Mouse (Mus musculus) right cerebral cortex, adult 18-20 months (tissue): Measurements from ENCODE around the gene Usmg5.
"Not testable (repeated sequence)": the region's sequence is repeated elsewhere in the genome, so short reads cannot be mapped to it uniquely, and the experiment has no call there.

ENCODE experiments used
- DNase-seq: peaks from one replicate; pipeline ENCODE4 v3.0.0; 2022; ENCODE audit warnings: mixed read lengths

The Usmg5 gene

DNA sequence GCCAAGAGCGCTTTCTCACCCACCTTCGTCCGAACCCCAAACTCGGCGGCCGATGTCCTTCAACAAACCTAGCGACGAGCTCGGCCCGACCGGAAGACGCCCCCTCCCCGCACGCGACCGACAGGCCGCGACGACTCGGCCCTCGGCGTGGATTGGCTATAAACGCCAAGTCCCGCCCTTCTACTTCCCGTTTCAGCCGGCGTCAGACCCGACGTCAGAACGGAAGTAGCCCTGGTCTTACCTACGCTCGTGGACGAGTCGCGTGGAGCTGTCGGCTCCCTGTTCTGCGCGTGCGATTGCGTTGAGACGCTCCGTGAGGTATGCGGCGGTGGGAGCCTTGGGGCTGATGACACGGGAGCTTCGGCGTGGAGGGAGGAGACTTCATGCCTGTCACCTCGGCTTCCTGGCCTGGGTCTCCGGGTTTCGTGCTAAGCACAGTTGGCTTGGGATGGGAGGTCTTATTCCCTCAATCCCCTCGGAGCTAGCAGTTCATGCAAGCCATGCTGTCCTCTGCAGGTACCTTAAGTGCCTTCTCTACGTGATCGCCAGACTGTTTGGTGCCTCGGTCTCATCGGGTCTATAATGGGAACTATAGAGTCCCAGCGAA is at the start of gene Usmg5, which contains the start of gene Pdcd11:
Gene Usmg5, minus strand, starts transcription at position 98 of the 607 bp plus-strand sequence.
Gene Pdcd11, plus strand, starts transcription at position 219 of the 607 bp plus-strand sequence.
- peak; percentile 98 for DNase-seq

DNA sequence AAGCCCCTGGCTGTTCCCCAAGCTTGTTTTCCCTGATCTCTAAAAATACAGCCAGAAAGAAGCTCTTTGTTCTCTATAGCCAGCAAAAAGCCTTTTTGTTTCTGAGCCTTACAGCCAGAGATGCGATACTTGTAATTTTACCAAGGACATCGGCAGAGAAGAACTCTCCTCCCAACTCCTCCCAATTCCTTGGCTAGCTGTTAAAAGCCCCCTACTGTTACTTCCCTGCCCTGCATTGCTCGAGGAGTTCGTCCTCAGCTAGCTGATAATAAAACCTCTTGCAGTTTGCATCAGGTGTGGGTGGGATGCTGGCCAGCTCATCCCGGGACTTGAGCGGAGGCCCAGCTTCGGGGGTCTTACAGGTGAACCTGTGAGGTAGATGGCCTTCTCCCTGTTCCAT is 49.2 kb upstream of the Usmg5 start:
- DNase-seq = not testable (repeated sequence)

DNA sequence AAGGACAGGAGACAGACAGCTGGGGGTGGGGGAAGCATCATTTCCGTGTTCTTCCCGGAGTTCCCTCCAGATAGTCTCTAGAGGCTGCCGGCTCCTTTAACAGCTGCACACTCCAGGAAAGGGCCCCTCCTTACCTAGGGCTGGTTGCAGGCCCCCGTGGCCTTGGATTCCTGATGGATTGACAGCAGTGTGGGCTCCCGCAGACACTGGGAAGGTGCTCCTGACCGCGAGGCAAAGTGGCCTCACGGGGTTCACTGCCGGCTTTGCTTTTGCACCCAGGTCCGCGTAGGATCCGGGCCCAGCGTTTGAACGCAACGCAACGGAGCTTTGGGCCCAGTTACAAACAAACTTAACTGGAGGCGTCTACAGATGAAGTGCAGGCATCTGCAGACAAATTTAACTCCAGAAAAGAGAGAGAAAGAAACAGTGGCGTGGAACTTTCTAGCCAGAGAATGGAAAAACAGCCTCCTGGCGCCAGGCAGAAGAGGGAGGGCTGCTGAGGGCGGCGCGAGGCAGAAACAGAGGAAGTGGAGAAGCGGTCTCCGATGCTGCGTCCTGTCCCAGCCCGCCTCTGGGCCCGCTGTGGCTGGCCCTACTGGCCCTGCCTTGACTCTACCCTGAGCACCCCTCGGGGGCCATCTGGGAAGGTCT is 47.4 kb upstream of the Usmg5 start, which contains the start of gene Calhm2:
Gene Calhm2, minus strand, starts transcription at position 524 of the 651 bp plus-strand sequence.
- peak; percentile 72 for DNase-seq

DNA sequence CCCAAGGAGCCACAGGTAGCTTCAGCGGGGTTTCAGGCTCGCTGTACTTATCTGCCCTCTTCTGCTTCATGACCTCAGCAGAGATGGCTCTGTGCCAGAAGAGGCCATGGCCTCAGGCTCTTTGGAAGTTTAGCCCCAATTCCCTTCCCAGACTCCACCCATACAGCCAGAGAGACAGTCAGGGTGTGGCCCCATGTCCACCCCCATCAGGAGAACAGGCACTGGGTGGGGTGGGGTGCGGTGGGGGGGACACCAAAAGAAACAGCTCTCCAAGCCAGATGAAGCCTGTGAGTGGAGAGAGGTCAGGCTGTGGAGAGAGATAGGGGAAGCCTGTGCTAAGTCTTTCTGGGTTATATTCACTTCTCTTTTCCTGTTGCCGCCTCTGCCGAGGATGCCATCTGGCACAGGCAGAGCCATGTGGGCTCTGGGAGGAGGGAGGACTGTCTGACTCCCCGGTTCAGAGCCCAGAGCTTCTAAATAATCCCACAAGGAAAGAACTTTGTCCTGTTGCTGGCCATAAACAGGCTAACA is 46.7 kb upstream of the Usmg5 start:
- peak; percentile 68 for DNase-seq

DNA sequence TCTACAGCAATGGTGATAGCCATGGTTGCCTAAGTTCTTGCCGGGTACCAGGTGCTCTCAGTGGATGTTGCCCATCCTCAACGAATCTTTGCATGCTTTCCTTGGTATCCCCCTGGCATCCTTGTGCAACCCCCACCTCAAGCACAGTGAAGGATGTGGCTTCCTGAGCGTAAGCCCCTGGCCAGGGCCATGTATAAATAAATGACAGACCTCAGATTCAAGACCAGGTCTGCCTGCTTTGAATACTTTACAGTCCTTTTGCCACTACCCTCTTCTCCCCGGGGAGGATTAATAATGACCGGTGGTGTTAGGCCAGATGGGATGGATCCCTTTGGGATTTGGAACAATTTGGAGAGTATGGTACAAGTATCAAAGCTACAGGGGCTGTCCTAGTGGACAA is 45.7 kb upstream of the Usmg5 start:
- no peak for DNase-seq

DNA sequence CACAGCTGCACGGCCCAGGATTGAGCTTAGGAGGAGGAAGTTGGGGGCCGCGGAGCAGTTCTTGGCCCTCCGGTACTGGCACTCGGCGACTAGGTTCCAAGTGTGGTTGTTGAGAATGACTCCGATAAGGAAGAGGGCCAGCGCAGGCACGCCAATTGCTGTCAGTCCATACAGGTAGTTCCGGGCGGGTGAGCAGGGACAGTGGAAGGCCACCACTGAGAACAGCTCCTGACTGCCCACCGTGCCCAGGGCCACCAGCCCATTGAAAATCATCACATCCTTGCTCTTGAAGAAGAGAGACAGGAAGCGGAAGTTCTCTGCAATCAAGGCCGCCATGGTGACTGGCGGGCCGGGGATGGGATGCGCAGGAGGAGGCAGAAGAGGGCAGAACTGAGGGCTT is 45.1 kb upstream of the Usmg5 start:
- no peak for DNase-seq

DNA sequence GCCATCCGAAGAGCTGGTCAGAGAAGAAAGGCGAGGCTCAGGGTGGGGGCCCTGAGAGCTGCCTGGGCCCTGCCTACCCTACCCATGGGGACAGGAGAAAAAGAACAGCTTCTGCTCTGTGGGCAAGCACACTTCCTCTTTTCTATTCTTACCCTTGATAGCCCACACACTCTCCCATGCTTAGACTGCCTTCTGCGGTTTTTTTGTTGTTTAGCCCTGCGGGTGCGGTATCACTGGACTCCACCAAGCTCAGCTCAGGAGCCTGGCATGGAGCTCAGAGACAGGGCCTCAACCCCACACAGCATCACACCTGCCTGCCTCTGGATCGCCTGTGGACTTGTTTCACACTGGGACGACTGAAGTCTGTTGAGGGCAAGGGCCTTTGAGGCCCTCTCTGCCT is 42.7 kb upstream of the Usmg5 start:
- peak; percentile 60 for DNase-seq

DNA sequence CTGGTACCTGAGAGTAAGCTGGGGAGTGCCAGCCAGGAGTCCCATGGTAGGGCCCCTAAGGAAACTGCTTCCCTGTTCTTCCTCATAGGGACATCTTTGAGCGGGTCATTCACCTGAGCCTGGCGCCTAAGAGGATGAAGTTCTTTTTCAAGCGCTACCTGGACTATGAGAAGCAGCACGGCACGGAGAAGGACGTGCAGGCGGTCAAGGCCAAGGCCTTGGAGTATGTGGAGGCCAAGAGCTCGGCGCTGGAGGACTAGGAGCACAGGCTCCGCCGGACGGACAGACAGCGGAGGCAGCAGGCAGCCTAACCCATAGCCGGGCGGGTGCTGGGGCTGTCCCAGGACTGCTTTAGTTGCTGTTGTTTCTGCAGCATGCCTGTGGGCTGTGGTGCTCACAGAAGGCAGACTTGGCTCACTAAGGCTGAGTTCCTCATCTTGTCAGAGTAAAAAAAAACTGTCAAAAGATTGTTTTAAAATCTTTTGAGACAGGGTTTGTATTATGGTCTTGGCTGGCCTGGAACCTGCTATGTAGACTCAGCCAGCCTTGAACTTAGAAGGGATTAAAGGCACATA is 40.2 kb upstream of the Usmg5 start:
- no peak for DNase-seq

DNA sequence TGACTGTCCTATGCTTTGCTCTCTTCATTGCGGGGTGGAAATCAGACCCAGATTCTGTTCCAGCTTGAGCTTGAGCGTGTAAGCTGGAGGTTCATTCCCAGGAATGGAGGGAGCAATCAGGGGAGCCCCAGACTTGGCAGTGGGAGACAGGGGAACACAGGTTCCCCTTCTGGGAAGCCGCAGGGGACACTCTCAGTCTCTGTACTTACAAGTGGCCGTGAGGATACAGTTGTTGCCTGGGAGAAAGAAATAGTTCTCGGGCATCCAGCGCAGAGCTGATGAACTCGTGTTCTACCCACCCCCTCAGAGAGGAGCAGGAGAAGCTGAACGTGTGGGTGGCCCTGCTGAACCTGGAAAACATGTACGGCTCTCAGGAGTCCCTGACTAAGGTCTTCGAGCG is 38.4 kb upstream of the Usmg5 start:
- no peak for DNase-seq

DNA sequence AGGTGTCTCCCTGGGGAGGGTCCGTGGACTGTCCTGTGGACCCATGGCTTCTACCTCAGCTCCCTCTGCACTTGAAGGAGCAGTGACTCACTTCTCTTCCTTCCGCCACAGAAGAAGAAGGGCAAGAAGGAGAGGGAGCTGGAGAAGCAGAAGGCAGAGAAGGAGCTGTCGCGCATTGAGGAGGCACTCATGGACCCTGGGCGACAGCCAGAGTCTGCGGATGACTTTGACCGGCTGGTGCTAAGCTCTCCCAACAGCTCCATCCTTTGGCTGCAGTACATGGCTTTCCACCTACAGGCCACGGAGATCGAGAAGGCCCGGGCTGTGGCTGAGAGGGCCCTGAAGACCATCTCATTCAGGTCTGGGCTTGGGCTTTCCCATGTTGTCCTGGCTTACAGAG is 37.7 kb upstream of the Usmg5 start:
- no peak for DNase-seq

DNA sequence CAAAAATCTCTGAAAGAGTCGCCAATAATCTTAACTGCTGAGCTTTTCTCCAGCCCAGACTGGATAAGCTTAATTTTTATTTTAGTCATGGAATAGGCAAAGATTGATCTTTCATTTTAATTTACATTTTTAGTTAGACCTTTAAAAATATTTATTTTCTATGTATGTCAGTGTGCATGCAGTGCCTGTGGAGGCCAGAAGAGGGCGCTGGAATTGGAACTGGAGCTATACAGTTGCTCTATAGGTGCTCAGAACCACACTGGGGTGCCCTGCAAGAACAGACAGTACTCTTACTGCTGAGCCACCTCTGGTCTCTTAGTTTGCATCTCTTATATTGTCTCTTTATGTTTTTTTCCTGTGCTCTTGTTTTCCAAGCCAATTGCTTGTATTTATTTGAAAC is 32.4 kb upstream of the Usmg5 start:
- no peak for DNase-seq

DNA sequence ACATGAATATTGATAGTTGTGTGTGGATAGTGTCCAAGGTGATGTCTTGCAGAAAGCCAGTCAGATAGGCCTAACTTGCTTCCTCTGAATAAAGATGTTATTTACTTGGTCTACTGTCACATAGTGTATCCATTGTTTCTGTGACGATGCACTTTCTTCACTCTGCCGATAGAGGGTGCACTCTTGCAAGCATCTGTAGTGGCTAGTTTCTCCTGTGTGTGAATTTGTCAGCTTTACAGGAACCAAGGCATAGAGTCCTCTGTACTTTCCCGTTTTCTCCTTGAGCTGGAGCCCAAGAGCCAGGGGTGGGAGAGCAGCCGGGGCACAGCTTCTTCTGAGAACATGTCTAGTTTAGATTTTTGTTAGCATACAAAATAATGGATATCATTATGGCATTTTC is 30.6 kb upstream of the Usmg5 start:
- DNase-seq = no peak

DNA sequence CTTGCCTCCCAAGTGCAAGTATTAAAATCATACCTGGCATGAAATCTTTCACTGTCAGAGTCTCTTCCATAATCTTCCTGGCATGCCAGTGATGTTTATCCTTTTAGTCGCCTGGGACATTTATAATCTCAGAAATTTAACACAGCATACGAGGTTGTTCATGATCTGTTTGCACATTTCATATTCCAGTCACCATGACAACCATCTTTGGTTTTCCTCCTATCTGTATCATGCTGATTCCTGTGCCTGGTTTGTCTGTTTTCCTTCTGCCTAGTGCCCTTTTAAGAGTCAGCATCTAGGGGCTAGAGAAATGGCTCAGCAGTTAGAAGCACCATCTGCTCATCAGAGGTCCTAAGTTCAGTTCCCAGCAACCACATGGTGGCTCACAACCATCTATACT is 28.2 kb upstream of the Usmg5 start:
- no peak for DNase-seq

DNA sequence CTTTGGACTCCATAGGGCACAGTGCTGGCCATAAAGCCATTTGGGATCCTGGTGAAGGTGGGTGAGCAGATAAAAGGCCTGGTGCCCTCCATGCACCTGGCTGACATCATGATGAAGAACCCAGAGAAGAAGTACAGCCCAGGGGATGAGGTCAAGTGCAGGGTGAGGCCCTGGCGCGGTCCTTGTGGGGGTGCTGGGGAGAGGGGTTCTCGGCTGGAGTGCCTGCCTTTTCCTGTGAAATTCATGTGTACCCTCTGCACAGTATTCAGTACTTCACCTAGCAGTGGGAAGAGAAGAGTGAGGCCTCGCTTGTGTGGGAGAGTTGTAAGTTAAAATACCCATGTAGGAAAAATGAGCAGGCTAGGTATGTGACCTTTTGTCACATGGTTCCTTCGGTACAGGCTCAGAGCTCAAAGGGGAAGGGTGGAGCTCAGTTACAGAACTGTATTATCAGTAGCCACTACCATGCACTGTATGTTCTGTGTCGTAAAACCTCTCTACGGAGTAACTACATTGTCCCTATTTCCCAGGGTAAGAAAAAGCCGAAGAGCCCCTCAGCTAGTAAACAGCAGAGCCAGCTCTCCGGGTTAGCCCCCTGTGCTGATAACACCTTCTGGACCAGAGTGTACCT is 14.3 kb upstream of the Usmg5 start:
- no peak for DNase-seq

DNA sequence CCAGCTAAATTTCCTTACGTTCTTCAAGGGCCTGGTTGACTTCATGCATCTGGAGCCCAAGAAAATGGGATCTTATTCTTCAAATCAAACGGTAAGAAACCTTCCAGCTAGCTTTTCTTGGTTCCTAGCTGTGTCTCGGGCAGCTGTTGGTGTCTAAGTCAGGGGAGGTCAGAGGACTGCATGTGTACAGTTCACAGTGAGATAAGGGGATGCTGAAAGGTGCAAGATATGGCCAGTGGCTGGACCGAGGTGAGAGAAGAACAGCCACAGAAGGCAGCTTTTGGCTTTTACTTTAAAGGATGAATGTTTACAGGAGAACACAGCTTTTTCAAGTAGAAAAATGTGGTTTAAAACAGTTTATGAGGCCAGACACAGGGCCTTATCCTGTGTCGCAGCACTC is 10.6 kb upstream of the Usmg5 start:
- no peak for DNase-seq

DNA sequence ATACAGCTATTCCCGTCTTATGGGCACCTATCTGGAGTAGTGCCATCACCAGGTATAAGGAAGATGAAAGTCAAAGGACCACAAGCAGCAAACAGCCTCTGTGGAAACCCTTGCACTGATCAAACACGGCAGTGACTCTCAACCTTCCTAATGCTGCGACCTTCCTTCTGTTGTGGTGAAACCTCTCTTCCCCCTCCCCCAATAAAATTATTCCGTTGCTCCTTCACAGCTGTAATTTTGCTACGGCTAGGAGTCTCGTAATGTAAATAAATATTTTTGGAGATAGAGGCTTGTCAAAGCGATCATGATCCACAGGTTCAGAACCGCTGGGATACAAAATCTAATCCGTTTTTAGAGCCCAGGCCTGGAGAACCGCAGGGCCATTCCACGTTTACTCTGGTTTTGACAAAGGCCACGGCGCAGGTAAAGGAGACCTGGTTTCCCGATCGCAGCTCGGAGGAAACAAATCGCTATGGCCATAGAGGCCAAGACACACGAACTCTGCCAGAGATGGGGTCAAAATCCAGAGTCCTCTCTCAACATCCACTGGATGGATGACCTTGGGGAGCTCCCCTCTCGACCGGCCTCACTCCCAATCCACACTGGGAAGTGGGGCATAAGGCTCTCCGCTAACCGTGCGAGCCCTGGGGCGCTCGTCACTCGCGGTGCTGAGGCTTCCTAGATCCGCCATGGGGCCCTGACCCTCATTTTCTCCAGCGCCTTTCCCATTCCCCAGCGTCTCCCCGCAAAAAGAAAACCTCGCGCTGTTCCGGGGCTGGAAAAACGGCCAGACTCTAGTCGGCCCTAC is 525 bp downstream of the Usmg5 start:
- DNase-seq = no peak

DNA sequence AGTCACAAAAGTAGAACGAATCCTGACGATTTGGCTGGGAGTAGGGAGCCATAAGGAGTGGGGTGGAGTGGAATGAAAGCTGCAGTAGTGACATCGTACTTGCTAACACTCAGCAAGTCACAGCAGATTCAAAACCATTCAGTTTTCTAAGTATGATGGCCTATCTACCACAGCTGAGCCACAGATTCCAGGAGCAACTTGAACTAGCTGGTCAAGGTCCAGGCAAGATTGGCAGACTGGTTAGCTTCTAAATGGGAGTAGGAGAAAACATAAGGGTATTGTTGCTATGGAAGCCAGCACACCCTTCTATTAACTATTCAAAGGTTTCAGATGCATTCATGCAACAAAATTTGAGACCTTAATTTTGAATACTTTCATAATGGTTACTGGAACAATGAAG is 2.2 kb downstream of the Usmg5 start:
- no peak for DNase-seq

DNA sequence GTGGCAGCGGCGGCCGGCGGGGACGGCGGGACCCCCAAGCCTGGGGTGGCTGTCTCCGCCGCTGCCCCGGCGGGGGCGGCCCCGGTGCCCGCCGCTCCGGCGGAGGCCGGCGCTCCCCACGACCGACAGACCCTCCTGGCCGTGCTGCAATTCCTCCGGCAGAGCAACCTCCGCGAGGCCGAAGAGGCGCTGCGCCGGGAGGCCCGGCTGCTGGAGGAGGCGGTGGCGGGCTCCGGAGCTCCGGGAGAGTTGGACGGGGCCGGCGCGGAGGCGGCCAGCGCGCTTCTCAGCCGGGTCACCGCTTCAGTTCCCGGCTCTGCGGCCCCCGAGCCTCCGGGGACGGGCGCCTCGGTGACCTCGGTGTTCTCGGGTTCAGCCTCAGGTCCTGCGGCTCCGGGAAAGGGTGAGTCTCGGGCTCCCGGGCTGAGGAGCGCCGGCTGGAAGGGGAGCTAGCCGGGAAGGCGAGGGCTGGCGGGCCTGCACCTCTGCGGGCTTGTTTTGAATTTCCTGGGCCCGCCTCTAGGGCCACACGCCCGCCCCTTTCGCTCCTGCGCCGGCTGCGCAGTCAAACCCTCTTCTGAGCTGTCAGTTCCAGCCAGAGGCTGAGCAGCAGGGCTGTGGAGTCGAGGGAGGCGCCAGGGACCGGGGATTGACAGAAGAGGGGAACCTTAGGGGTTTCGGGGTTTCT is 22.4 kb downstream of the Usmg5 start:
- peak; percentile 89 for DNase-seq

DNA sequence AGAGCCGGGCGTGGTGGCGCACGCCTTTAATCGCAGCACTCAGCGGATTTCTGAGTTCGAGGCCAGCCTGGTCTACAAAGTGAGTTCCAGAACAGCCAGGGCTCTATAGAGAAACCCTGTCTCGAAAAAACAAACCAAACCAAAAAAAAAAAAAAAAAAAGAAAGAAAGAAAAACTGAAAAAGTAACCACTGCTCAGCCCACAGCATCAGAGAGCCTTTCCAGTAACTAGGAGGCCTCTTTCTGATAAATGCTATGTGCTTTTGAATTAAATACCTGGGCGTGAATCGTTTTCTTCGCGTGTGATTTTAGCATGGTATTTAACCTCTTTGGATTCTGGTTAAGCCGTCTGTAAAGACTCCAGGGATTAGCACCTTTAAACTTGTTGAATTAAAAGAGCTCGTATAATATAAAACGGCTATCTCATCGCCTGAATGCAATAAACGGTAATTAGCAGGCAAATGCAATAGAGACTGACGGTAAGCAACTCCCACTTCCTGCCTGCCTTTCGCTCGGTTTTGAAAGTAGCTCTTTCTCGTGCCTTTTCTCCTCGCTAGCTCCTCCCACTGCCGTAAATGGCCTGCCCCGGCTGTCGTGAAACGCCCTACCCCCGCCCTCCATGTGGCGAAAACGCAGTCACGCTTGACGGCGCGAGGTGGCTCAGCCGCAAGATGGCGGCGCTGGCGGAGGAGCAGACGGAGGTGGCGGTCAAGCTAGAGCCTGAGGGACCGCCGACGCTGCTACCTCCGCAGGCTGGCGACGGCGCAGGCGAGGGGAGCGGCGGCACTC is 23.2 kb downstream of the Usmg5 start, which contains the start of gene Taf5:
Gene Taf5, plus strand, starts transcription at position 651 of the 787 bp plus-strand sequence.
- peak; percentile 97 for DNase-seq

DNA sequence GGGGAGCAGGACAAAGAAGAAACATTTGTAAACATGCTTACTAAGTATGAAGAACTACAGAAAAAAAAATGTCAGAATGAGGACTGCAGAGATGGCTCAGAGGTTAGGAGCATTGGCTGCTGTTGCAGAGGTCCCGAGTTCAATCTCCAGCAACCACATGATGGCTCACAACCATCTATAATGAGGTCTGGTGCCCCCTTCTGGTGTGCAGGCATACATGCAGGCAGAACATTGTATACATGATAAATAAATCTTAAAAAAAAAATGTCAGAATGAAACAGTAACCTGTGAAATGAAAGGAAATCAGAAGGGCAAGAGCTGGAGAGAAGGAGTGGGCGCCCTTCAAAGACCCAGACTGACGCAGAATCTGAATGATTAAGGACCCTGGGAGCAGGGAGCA is 24.6 kb downstream of the Usmg5 start:
- DNase-seq = no peak

DNA sequence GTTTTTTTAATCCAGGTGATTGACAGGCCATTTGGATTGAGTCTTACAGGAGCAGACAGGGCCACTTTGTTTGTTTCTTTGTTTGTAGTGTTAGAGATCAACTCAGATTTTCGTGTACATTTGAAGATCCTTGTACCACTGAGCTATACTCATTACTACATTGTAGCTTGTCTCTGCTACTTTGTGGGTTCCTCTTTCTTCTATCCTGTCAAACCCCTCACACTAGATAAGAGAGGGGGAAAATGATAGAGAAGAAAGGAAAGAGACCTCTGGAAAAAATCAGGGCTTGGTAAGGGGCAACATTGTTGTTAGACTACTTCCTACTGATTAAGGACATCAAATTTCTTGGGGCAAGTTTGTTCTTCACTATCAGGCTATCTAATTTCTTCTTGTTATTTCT is 32.8 kb downstream of the Usmg5 start:
- no peak for DNase-seq
